Mouse (Mus musculus): Measurements from ENCODE around the gene Ip6k3.

DNA sequence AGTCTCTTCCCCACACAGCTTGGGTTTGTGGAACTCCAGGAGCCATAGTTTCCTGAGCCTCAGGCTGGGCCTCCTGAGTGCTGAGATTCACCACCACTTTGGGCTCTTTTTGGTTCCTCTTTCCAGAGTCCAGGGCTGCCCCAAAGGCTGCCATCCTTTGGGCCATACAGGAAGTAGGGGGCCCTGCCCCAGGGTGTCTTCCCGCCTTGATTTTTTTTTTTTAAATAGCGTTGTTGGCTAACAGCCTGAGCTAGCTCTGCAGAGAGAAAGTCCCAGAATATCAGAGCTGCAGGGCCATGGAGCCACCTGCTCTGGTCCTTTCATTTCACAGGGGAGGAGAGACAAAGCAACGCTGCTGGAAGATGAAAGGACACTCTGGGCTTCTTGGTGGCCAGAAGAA, 6.1 kb upstream of the Ip6k3 start:
- no peak for TF ChIP-seq POLR2A (IDR thresholded peaks at IDR 0.05; ENCODE audit: low read depth, low read length)
- no peak for TF ChIP-seq CTCF (IDR thresholded peaks at IDR 0.05; ENCODE audit: borderline replicate concordance, insufficient read depth, low read length)
